Mouse (Mus musculus): ENCODE measurements around the gene March1. TPM values are rescaled to one million over a fixed set of nuclear protein-coding genes. Genes with fewer than 3 reads are reported as not detected.

Gene March1
- polyA plus RNA-seq, 1 experiment from 2014 or later, result 0.54 TPM

DNA sequence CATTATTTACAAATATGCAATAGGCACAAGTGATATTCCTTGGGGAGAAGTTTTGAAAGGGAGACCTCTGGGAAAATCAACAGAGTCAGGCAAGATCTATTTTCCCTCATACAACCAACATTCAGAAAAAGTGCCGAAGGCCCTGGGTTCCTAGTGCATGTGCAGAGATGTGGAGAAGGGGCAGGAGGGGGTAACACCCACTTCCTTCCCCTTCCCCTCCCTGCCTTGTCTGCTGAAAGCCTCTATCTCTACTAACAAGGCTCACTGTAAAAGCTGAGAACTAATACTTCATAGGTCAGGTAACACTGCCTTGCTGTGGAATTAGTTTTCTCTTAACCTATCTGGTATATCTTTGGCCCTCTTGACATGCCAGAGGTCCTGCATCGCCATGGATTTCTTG, 812.9 kb downstream of the March1 start:
- no peaks in the 10 kb centered on the region for H3K27me3 ChIP-seq (replicated peaks)
- H3K9ac ChIP-seq, result no peak overlapping the region
- 36% methylated on average over 2 of the region's 2 CpGs for WGBS
- no peaks in the 10 kb centered on the region; the same call in 1 of the 2 replicates for H3K4me1 ChIP-seq (replicated peaks)
- no peaks in the 10 kb centered on the region for H3K9me3 ChIP-seq (replicated peaks)
- ATAC-seq (ENCODE audit: insufficient number of reproducible peaks, low FRiP score), result no peak
- no peak overlapping the region for H3K4me3 ChIP-seq
- no peaks in the 10 kb centered on the region for H3K36me3 ChIP-seq
- no peak overlapping the region for H3K27ac ChIP-seq (ENCODE audit: poor library complexity, severe bottlenecking)
- no peak overlapping the region for H3K4me2 ChIP-seq

DNA sequence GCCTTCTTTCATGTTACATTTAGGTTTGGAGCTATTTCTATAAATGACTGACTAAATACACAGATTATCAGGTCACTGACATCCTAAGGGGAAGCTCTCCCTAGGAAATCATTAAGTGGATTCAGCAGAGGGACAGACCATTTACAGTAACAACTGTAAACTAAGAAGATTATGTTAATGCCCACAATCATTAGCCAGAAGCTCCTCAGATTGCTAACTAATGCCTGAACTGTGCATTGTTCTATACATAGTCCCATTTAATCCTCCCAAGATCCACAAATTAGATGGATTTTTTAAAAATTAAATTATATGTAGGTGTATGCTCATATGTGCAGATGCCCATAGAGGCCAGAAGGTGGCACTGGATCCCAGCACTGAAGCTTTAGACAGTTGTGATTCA, 815.9 kb downstream of the March1 start:
- Histone ChIP-seq H3K9me3 (replicated peaks) (no peaks in the 10 kb centered on the region), H3K27me3 (replicated peaks) (no peaks in the 10 kb centered on the region), H3K9ac (no peak overlapping the region), H3K36me3 (no peaks in the 10 kb centered on the region), H3K4me3 (no peak overlapping the region), H3K27ac (ENCODE audit: poor library complexity, severe bottlenecking) (no peak overlapping the region), H3K4me2 (no peak overlapping the region), H3K4me1 (replicated peaks) (no peaks in the 10 kb centered on the region; the same call in 1 of the 2 replicates)
- no peak for ATAC-seq (ENCODE audit: insufficient number of reproducible peaks, low FRiP score)

DNA sequence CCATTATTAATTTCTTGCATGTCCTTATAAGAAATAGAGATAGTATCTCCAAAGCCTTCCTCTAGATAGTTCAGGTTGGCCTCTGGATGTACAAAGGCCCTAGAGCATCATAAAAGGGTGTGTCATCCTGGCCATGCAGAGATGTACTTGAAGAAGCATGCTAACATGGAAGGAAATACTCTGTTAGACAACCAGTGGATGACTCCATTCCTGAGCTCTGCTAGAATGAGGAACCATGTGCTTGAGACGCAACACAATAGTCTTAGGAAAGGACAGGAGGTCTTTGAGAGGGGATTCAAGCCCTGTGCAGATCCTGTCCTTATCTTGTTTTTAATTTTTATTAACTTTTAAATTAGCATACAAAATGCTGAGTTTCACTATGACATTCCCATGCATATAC, 819.1 kb downstream of the March1 start:
- Histone ChIP-seq H3K4me1 (replicated peaks) (no peaks in the 10 kb centered on the region), H3K36me3 (no peaks in the 10 kb centered on the region), H3K9ac (no peak overlapping the region), H3K4me2 (no peak overlapping the region), H3K27me3 (replicated peaks) (no peaks in the 10 kb centered on the region), H3K9me3 (replicated peaks) (no peaks in the 10 kb centered on the region), H3K27ac (ENCODE audit: poor library complexity, severe bottlenecking) (no peak overlapping the region), H3K4me3 (no peak overlapping the region)
- ATAC-seq (ENCODE audit: insufficient number of reproducible peaks, low FRiP score), result no peak
- 89% methylated on average over 1 of the region's 1 CpGs for WGBS

DNA sequence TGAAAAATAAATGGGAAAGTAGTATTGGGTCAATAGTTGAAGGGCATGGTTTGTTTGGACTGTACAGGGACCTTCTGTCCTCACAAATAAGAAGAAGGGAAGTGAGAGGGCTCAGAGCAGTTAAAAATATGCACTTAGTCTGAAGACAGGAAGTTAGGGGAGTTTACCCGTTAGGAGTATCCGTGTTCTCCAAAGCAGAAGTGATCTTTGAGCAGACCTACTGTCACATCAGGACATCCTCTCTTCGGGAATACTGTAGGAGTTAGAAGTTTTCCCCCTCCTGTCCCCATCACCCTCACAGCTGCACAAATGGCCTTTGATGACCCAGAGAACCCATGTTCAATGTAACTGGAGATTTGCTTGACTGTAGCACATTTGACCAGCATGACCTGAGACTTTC, 820.2 kb downstream of the March1 start:
- Histone ChIP-seq H3K27me3 (replicated peaks) (no peaks in the 10 kb centered on the region), H3K4me1 (replicated peaks) (no peaks in the 10 kb centered on the region), H3K9ac (no peak overlapping the region), H3K36me3 (no peaks in the 10 kb centered on the region), H3K4me2 (no peak overlapping the region), H3K9me3 (replicated peaks) (no peaks in the 10 kb centered on the region), H3K27ac (ENCODE audit: poor library complexity, severe bottlenecking) (no peak overlapping the region), H3K4me3 (no peak overlapping the region)
- WGBS, result 47% methylated on average over 3 of the region's 3 CpGs
- ATAC-seq (ENCODE audit: insufficient number of reproducible peaks, low FRiP score), result no peak

DNA sequence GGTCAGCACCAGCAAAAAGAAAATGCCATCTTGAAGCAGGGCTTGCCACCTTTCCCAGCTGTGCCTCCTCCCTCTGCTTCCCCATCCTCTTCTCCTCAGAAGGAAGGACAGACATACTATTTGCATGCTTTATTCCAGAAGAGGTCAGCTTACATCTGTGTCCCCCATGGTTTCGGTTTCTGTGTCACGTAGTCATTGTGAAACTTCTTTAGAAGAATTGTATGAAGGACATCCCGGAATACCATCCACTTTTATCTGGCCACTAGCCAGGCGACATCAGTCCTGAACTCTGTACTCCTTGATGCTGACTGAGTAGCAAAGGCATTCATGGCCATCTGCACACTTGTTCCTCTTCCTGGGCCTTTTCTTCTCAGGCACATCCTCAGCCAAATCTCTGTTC, 820.8 kb downstream of the March1 start:
- ATAC-seq (ENCODE audit: insufficient number of reproducible peaks, low FRiP score), result no peak

DNA sequence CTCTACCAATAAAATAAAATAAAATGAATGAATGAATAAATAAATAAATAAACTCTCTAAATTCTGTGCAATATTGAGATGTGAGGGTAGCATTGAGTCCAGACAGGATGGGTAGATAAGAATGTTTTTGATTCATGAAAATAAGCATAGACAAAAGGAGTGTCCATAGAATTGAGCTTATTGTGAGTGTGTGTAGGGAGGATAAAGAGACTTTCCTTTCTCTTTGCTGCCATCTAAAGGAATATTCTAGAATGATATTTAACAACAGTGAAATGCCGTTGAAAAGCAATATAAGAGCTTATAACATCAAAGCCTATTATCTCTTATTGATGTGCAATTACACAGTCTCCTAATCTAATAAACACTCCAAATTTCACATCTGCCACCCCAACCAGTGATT, 823.4 kb downstream of the March1 start:
- no peak overlapping the region for H3K4me2 ChIP-seq
- WGBS, result 33% methylated on average over 1 of the region's 1 CpGs
- no peak for ATAC-seq (ENCODE audit: insufficient number of reproducible peaks, low FRiP score)

More for the DNA sequence above, 820.8 kb downstream of the March1 start:
- Histone ChIP-seq H3K27me3 (replicated peaks) (no peaks in the 10 kb centered on the region), H3K9ac (no peak overlapping the region), H3K9me3 (replicated peaks) (no peaks in the 10 kb centered on the region), H3K4me3 (no peak overlapping the region), H3K4me1 (replicated peaks) (no peaks in the 10 kb centered on the region), H3K27ac (ENCODE audit: poor library complexity, severe bottlenecking) (no peak overlapping the region), H3K4me2 (no peak overlapping the region), H3K36me3 (no peaks in the 10 kb centered on the region)
- 80% methylated on average over 4 of the region's 4 CpGs for WGBS

DNA sequence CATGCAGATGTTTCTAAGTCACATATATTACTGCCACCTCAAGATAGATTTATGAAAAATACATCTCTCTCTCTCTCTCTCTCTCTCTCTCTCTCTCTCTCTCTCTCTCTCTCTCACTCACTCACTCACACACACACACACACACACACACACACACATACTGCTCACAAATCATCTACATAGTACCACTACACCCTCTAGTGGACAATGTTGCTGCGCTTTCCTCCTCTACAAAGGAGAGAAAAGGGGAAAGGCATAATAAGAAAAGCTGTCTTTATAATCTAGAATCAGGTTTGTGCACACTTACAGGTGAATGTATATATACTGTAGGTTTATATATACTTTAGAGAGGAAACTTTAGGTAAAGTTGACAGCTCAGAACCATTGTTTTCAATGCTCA, 825.1 kb downstream of the March1 start:
- no peak overlapping the region for H3K9ac ChIP-seq
- H3K27me3 ChIP-seq (replicated peaks), result no peaks in the 10 kb centered on the region
- H3K36me3 ChIP-seq, result no peaks in the 10 kb centered on the region
- H3K4me3 ChIP-seq, result no peak overlapping the region
- no peaks in the 10 kb centered on the region; the same call in 1 of the 2 replicates for H3K4me1 ChIP-seq (replicated peaks)
- no peaks in the 10 kb centered on the region for H3K9me3 ChIP-seq (replicated peaks)
- ATAC-seq (ENCODE audit: insufficient number of reproducible peaks, low FRiP score), result no peak
- no peak overlapping the region for H3K4me2 ChIP-seq
- no peak overlapping the region for H3K27ac ChIP-seq (ENCODE audit: poor library complexity, severe bottlenecking)
- 14% methylated on average over 1 of the region's 1 CpGs for WGBS

More for the DNA sequence above, 823.4 kb downstream of the March1 start:
- no peaks in the 10 kb centered on the region for H3K27me3 ChIP-seq (replicated peaks)
- no peak overlapping the region for H3K4me3 ChIP-seq
- no peak overlapping the region for H3K27ac ChIP-seq (ENCODE audit: poor library complexity, severe bottlenecking)
- no peaks in the 10 kb centered on the region for H3K4me1 ChIP-seq (replicated peaks)
- H3K36me3 ChIP-seq, result no peaks in the 10 kb centered on the region
- no peak overlapping the region for H3K9ac ChIP-seq
- no peaks in the 10 kb centered on the region for H3K9me3 ChIP-seq (replicated peaks)

DNA sequence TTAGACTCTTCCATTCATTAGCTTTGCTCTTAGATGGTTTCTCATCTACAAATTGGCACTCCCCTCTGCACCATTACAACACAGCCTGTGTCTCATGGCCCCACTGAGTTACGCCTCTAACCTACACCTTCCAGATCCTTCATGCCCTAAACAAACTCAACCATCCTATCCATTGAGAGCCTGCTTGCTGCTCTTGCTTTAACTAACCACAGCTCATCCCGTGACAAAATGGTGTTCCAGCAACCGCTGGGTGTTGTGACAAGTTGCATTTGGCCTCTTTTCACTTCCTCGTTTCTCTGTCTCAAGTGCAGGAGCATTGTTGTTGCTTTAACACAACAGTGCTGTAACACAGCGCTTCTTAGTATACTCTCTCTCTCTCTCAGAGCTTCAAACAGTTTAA, 826.4 kb downstream of the March1 start:
- Histone ChIP-seq H3K27me3 (replicated peaks) (no peaks in the 10 kb centered on the region), H3K36me3 (no peaks in the 10 kb centered on the region), H3K4me3 (no peak overlapping the region), H3K9ac (no peak overlapping the region), H3K4me1 (replicated peaks) (no peaks in the 10 kb centered on the region; the same call in 1 of the 2 replicates), H3K27ac (ENCODE audit: poor library complexity, severe bottlenecking) (no peak overlapping the region), H3K9me3 (replicated peaks) (no peaks in the 10 kb centered on the region), H3K4me2 (no peak overlapping the region)
- 69% methylated on average over 5 of the region's 5 CpGs for WGBS
- ATAC-seq (ENCODE audit: insufficient number of reproducible peaks, low FRiP score), result no peak

DNA sequence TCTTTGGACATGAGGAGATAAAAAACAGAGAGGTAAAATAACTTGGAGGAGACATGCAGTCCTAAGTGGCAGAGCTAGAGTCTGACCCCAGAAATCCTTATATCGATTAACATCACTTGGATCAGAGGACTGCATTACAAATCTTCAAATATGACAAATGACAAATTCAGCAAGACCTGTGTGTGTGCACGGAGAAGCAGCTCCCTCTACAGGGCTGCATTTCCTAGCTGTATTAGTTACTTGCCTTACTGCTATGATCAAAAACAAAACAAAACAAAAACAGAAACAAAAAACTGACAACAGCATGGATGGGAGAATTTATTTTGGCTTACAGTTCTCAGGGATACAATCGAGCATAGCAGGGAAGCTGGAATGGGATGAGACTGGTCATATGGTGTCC, 827.7 kb downstream of the March1 start:
- H3K27me3 ChIP-seq (replicated peaks), result no peaks in the 10 kb centered on the region
- no peak for ATAC-seq (ENCODE audit: insufficient number of reproducible peaks, low FRiP score)
- no peaks in the 10 kb centered on the region for H3K36me3 ChIP-seq
- no peak overlapping the region for H3K4me3 ChIP-seq
- 65% methylated on average over 3 of the region's 3 CpGs for WGBS
- no peaks in the 10 kb centered on the region for H3K9me3 ChIP-seq (replicated peaks)
- no peak overlapping the region for H3K4me2 ChIP-seq
- H3K27ac ChIP-seq (ENCODE audit: poor library complexity, severe bottlenecking), result no peak overlapping the region
- H3K4me1 ChIP-seq (replicated peaks), result no peaks in the 10 kb centered on the region; the same call in 1 of the 2 replicates
- H3K9ac ChIP-seq, result no peak overlapping the region

DNA sequence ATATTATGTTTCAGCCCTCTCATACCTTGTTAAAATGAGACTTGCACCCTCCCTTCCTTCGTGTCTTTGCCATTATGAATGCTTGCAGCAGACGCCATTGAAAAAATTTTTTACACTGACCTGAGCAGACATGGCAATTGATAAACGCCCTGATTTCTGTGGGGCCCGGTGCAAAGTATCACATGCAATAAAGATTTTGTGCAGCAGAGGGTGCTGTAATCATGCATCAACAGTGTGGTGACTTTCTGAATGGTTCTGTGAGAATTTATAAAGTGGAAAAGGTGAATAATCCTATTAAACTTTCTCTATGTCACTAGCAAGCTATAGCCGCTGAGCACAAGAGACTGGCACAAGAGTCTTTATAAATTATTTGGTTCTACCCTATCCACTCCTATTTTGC, 833.0 kb downstream of the March1 start:
- H3K9me3 ChIP-seq (replicated peaks), result no peaks in the 10 kb centered on the region
- H3K36me3 ChIP-seq, result no peaks in the 10 kb centered on the region
- ATAC-seq (ENCODE audit: insufficient number of reproducible peaks, low FRiP score), result no peak
- no peaks in the 10 kb centered on the region for H3K27me3 ChIP-seq (replicated peaks)
- 25% methylated on average over 5 of the region's 5 CpGs for WGBS
- H3K9ac ChIP-seq, result no peak overlapping the region
- no peak overlapping the region for H3K27ac ChIP-seq (ENCODE audit: poor library complexity, severe bottlenecking)
- H3K4me2 ChIP-seq, result no peak overlapping the region
- H3K4me1 ChIP-seq (replicated peaks), result no peaks in the 10 kb centered on the region; the same call in 1 of the 2 replicates
- H3K4me3 ChIP-seq, result no peak overlapping the region

DNA sequence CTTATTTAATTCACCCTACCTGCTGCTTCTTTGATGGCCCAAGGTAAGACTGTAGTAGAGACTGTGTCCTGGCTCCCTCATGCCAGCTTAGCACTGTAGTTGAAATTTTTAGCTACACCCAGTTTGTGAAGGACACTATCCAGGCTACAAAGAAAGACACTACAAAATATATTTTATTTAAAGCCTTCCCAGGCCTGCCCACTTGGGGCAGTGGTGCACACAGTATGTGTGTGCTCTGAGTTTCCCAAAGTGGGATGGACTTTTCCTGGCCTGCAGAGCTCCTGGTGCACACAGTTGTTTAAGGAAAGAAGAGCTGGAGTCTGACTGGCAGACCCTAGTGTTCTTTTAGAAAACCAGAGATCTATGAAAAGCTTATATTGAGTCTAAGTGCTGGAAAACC, 839.4 kb downstream of the March1 start:
- Histone ChIP-seq H3K9me3 (replicated peaks) (no peaks in the 10 kb centered on the region), H3K4me2 (no peak overlapping the region), H3K36me3 (no peaks in the 10 kb centered on the region), H3K27ac (ENCODE audit: poor library complexity, severe bottlenecking) (no peak overlapping the region), H3K4me3 (no peak overlapping the region), H3K27me3 (replicated peaks) (no peaks in the 10 kb centered on the region), H3K4me1 (replicated peaks) (no peaks in the 10 kb centered on the region), H3K9ac (no peak overlapping the region)
- no peak for ATAC-seq (ENCODE audit: insufficient number of reproducible peaks, low FRiP score)

DNA sequence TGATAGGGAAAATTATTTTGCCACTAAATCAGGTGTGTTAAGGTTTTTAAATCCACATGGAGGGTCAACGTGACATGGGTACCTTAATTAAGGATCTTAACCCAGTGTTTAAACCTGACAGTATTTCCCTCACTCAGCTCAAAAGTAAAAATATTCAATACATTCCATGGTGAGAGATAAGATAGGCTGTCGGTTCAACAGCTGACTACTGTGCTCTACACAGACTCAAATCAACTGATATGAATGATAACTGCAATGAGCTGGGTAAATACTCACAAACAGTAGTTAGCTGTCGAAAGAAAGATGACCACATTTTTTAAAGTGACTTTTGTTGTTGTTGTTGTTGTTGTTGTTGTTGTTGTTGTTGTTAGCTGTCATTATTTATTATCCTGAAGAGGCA, 852.1 kb downstream of the March1 start:
- H3K4me1 ChIP-seq (replicated peaks), result no peaks in the 10 kb centered on the region
- H3K27me3 ChIP-seq (replicated peaks), result no peaks in the 10 kb centered on the region
- H3K4me3 ChIP-seq, result no peak overlapping the region
- H3K9me3 ChIP-seq (replicated peaks), result no peaks in the 10 kb centered on the region
- ATAC-seq (ENCODE audit: insufficient number of reproducible peaks, low FRiP score), result no peak
- no peak overlapping the region for H3K4me2 ChIP-seq
- H3K9ac ChIP-seq, result no peak overlapping the region
- H3K27ac ChIP-seq (ENCODE audit: poor library complexity, severe bottlenecking), result no peak overlapping the region
- 45% methylated on average over 3 of the region's 3 CpGs for WGBS
- no peaks in the 10 kb centered on the region for H3K36me3 ChIP-seq

Data from heart, embryonic 12.5 days (tissue).